Mouse (Mus musculus) heart, adult 2 months (tissue): ENCODE results near the gene Igf2r.

Source experiments
- CTCF ChIP-seq: fragments of 200-600 bp; IDR thresholded peaks from 2 replicates; pipeline ENCODE4 v1.8.1; 2022; ENCODE audit warnings: antibody characterized with exemption, mild to moderate bottlenecking, moderate library complexity
- EP300 ChIP-seq: fragments of 200-500 bp; IDR thresholded peaks from 2 replicates; pipeline ENCODE4 v1.6.1; 2011; ENCODE audit warnings: low read depth, low read length, control low read depth; ENCODE audit not compliant: insufficient read depth
- POLR2A ChIP-seq: fragments of 200-500 bp; IDR thresholded peaks from 2 replicates; pipeline ENCODE4 v1.6.1; 2011; ENCODE audit warnings: mild to moderate bottlenecking, low read depth, low read length, control low read depth; ENCODE audit not compliant: insufficient read depth

DNA sequence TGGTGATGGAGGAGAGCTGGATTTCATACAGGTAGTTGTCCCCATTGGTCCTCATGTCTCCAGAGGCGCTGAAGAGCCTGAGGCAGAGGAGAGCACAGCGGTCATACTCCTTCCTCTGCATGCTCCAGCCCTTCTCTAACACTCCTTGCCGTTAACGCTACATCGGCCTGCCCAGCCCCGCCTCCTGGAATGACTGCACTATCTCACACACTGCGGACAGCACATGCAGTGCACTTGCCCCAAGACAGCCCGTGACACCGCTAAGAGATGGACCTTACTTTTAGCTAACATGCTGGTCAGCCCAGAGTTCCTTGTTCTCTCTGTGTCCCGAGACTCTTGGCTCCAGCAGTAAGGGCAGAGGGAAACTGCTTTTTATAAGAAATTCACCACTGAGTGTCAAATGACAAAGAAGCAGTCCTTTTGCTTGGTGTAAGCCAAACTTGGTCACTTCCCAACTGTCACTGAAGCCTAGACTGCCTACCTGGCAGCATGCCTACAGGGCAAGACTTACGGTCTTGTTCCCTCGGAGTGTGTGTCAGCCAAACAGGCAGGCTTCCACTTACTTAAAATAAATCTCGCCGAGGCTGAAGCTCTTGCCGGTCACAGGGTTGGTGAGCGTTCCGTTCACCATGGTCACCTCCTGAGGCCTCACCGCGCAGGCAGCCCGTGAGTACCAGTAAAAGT is 80.9 kb downstream of the Igf2r start:
- TF ChIP-seq POLR2A (no peak; the same call in 1 of the 2 replicates), CTCF (no peak), EP300 (0 out of 2 replicates have a peak, but pooled peaks have one; percentile 39)
